Mouse (Mus musculus) kidney, adult 8-10 months (tissue): ENCODE data around the gene Actl9.

ENCODE experiments used
- DNase-seq, 2 experiments: peaks; one replicate each; pipeline ENCODE4 v3.0.0; 2022

Gene Actl9

GRCm38 (mm10) chr17:33432019-33432946 lies at the start of gene Actl9:
Actl9 (plus strand) TSS chr17:33432896.
- no peak for DNase-seq

GRCm38 (mm10) chr17:33385705-33386104 lies 47.0 kb upstream of the Actl9 start:
- no peak for DNase-seq

- peak; percentile 10 to 15 for DNase-seq
These were observed 40.4 kb upstream of the Actl9 start for GRCm38 (mm10) chr17:33392271-33392670.

- peak; percentile 93 to 96 for DNase-seq
These were observed 38.3 kb upstream of the Actl9 start, which contains the start of gene Zfp101 for GRCm38 (mm10) chr17:33394182-33395034. Zfp101 (minus strand) TSS chr17:33394641.

- peak; percentile 50 to 84 for DNase-seq
These were observed 6.5 kb downstream of the Actl9 start for GRCm38 (mm10) chr17:33439148-33439547.

- no peak for DNase-seq
These were observed 7.2 kb downstream of the Actl9 start for GRCm38 (mm10) chr17:33439922-33440321.

- DNase-seq, result no peak
These were observed 8.5 kb downstream of the Actl9 start for GRCm38 (mm10) chr17:33441159-33441558.

- no peak for DNase-seq
These were observed 23.9 kb downstream of the Actl9 start for GRCm38 (mm10) chr17:33456631-33457030.

- DNase-seq, result no peak
These were observed 38.5 kb downstream of the Actl9 start for GRCm38 (mm10) chr17:33471206-33471605.
